Mouse (Mus musculus) spleen, adult 18-20 months (tissue): ENCODE data around the gene Syt2.

ENCODE experiments used
- DNase-seq, 2 experiments: peaks; one replicate each; pipeline ENCODE4 v3.0.0; 2022; ENCODE audit warnings: mixed read lengths in 2 of 2

Gene Syt2

DNA sequence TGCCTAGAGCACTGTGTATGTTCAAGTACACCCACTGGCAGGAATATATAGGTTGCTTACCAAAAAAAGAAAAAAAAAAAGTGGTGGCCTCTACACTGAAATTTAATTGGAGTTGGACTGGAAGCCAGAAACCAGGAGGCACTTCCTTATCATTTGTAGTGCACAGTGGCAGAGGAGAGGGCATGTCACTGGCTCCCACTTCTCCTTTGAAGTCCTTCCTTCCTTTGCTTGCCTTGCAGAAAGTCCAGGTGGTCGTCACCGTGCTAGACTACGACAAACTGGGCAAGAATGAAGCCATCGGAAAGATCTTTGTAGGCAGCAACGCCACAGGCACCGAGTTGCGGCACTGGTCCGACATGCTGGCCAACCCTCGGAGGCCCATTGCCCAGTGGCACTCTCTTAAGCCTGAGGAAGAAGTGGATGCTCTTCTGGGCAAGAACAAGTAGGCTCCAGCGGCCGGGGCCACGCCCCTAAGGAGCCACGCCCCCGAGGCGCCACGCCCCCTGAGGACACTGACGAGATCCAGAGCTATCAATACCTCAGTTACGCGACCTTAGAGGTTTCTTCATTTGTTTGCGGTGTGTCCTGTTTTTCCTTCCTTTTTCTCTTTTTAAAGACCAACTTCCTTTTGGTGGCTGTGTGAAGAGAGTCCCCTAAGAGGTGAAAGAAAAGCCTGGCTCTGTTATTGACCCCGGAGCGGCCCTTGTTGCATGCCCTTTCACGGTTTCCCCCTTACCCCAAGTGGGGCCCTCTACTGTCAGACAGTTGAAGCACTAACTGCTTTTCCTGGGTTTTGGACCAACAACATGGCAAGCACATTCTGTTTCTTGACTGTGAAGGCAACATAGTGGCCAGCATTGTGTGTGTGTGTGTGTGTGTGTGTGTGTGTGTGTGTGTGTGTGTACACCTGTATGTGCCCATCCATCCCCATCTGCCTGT lies 101.0 kb downstream of the Syt2 start:
- peak; percentile 60 to 79 for DNase-seq

- DNase-seq = no peak
Observed at GRCm38 (mm10) chr1:134749889-134750288, 103.4 kb downstream of the Syt2 start.

DNA sequence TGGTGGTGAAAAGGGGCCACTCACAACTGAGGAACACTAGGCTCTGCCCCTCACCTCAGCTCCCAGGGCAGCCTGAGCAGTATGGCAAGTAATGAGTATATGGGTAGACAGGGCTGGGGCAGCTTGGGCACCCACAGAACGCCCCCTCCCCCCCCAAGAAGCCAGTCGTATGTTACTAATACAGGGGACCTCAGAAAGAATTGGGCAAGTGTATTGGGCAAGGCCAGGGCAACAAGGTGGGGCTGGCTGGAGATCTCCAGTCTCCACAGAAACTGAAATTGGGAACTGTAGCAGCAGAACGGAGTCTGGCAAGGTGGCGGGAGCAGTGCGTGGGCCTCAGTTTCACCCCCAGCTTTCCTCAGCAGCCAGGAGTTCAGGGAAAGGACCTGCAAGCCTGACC lies 106.0 kb downstream of the Syt2 start:
- DNase-seq = no peak

DNA sequence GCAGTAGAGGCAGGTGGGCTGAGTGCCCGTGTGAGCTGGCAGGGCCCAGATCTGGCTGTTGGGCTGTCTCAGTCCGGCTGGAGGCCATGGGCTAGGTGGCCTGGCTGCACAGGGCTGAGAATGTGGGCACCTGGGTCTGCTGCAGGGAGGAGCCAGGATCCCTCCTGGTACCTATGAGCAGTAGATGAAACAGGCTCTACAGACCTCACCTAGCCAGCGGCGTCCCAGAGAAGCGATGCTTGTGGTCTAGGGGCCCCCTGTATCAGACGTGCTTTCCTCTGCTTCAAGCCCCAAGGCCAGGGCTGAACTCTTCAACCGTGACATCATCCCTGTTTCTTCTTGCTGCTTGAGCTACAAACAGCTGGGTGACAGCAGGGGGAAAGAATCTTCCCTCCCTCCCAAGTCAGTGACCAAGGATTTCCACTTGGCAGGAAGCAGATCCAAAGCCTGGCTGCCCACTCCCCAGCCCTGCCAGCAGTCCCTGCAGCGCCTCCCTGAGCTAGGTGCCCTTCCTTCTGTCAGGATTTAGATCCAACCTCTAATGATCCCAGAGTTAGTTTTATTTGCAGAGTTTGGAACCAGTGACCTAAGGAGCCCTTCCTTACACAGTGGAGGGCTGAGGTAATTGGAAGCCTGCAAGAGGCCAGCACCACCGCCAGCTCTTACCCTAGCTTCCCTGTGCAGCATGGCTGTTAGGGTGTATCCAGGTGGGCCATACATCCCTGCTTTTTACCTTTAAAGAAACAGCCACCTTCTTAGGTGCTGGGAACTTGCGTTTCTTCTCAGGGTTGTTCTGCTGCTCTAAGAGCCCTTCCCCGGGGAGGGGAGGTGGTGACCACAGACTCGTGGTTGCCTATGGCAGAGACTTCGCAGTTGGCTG lies 107.5 kb downstream of the Syt2 start:
- DNase-seq = no peak

GRCm38 (mm10) chr1:134754818-134755217 lies 108.3 kb downstream of the Syt2 start:
- DNase-seq = no peak

DNA sequence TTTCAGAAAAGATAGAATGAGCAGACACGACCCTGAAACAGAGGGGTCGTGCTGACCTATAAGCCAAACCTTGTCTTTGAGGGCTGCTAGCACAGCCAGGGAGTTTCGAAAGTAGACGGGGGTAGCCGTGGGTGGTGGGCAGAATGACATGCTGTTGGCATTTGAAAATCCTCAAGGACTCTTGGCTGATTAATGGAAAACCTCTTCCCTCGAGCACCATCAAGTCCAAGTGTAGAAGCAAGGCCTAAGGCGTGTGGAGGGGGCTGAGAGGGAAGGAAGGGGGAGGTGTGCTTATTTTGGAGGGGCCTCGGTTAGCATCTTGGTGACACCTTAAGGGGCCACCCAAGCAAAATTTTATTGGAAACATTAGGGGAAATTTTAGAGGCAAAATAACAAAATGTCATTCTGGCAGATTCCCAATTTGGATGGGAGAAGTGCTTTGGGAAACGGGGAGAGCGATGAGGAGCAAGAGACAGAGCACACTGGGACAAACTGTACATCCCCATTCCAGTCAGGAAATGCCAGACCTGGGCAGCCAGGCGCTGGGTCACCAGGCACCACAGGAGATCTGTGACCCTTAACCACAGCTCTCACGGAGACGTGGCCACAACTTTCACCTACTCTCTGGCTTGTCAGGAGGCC lies 109.2 kb downstream of the Syt2 start:
- DNase-seq = no peak

GRCm38 (mm10) chr1:134756190-134756873 lies 109.9 kb downstream of the Syt2 start:
- no peak for DNase-seq

DNA sequence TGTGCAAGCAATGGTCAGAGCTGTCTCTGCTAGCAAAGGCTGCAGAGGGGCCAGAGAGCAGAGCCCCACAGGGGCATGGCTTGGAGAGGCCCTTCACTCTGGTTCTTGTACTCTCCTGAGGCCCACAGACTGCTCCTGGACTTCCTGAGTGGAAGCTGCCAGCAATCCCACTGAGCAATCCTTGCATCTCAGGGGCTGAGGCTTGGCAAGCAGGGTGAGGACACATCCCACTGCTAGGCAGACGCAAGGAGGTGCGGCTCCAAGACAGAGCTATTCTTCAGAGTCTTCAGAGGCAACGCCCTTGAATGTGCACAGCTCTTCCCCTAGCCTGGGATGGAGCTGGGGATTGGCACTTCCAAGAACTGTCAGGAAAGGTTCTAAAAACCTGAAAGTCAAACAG lies 110.8 kb downstream of the Syt2 start:
- DNase-seq = no peak

DNA sequence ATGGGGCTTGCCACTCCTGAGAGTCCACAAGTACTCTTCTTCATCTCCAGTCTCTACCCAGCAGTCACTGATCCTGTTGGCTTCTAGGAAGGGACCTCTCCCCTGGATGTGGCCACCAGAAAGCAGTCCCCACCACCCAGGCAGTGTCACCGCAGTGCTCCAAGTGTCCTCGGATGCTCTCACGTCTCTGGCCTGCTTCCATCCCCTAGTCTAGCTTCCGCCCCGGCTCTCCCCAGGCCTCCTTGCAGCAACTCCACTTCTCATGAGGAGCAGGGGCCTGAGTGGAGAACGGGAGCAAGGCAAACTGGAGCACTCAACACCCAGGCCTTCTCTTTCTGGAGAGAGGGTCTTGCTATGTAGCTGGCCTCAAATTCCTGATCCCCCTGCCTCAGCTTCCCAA lies 112.7 kb downstream of the Syt2 start:
- DNase-seq = no peak

DNA sequence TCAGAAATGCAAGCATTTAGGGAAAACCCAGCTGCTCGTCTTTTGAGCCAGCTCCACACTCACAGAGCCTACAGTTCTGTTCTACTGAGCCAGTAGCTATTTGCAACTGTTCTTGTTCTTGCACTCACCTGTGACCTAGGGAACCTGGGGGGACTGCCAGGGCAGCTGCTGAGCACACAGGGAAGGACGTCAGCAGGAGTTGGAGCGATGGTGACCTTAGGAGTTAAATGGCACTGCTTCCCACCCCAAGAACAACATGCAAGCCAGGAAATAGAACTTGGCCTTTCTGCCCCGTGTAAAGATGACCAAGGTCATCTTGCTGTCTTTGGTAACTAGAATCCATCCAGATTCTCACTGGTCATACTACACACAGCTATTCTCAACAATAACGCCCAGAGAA lies 114.2 kb downstream of the Syt2 start:
- no peak for DNase-seq

DNA sequence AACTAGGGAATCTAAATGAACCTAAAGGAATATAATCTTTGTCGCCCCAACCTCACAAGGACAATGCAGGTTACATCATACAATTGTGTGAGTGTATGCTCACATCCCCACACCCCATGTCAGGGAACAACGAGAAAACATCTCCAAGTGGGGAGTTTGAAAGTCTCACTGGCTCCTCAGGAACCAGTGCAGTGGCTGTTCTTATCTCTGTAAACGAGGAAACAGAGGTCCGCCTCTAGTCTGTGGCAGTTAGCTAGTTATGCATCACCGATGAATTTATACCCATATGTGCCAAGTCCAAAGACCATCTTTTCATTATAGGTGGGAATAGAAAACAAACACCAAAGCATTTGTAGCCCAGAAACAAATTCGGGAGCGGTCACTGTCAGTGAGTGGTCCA lies 115.1 kb downstream of the Syt2 start:
- DNase-seq = no peak

- no peak for DNase-seq
Observed at GRCm38 (mm10) chr1:134763250-134763649, 116.8 kb downstream of the Syt2 start.

- no peak for DNase-seq
Observed at GRCm38 (mm10) chr1:134763776-134764438, 117.4 kb downstream of the Syt2 start.

DNA sequence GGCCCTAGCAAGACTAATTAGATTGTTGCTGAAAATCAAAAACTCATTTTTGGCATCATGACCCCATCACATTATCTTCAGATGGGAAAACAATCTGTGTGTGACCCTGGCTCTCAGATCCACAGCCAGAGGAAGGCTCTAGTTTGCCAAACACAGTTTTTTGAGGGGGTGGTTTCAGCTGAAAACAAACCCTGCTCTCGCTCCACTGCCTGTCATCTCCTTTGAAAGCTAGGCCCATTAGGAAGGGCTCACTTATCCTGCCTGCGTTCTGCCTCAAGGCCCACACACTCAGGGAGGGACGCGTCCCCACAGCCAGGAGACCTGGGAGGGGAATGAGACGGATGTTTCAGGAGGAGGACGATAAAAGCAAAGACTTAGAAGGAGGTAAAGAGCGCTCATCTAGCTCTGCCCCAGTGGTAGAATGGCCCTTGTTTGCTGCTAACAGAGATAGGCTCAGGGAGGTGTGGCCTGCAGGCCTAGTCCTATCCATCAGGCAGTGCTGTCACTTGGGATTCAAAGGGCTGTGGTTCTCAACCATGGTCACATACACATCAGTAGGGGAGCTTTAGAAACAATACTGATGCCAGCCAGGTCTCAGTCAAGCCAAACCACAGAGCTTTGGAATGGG lies 118.5 kb downstream of the Syt2 start:
- DNase-seq = no peak

- no peak for DNase-seq
Observed at GRCm38 (mm10) chr1:134766448-134766847, 120.0 kb downstream of the Syt2 start.

DNA sequence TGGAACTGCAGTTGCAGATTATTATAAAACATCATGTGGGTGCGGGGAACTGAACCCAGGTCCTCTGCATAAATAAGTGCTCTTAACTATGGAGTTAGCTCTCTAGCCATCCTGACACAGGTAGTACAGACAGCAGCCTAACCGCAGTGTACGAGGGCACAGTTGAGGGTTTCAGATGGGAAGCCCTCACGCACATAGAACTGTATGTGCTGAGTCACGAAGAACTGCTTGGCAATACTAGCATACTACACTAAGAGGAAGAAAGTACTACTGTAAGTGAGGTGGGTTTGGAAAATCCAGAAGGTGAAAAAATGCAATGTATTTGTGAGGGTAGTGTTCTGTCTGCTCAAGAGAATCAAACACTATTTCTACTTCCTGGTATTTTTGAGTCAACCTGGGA lies 123.8 kb downstream of the Syt2 start:
- no peak for DNase-seq

DNA sequence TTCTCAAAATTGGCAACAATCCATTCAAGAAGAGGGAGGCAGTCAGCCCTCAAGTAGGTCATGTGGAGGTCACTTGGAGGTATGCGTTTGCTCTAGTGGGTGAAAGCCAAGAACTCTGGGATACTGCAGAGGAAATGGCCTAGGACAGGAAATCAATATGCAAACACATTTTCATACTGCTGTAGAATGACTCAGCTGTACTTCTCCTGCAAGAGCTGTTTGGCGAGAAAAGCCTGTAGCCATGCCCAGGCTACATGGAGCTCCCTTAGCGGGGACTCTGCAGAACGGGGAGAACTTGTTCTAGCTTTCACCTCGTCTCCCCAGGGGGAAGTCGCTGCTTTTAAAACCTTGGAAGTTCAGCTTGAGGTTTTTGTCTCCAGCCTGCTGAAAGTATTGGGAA lies 124.9 kb downstream of the Syt2 start:
- no peak for DNase-seq

- no peak for DNase-seq
Observed at GRCm38 (mm10) chr1:134771999-134772398, 125.5 kb downstream of the Syt2 start.

DNA sequence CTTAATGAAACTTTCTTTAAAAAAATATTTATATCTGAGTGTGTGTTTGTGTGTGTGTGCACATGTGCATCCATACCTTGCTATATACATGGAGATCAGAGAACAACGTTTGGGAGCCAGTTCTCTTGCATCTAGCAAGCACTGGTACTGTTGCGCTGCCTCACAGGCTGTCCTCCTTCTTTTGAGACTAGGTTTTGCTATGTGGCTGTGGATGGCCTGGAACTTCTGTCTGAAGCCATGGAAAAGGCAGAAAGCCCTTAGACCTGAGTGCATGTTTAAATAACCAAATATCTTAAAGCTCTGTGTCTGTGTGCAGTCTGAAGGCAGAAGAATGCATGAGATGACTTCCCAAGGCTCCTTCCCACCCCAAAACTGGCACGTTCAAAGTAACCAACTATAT lies 126.3 kb downstream of the Syt2 start:
- no peak for DNase-seq

DNA sequence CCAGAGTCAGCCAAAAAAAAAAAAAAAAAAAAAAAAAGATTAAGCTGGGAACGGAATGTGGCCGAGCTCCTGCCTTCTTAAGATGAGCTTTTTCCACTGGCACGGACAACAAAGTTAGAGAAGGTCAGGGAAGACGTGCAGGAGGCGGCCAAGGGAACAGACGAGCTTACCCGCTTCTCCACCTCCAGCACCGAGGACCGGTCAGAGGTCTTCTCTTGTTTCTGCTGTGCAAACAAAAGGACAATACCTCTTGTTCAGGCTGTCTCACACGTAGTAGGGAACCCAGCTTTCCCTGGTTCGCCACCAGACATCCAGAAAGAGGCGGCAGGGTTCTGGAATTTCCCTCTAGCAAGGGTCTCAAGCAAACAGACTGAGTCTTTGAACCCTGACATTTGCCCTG lies 126.8 kb downstream of the Syt2 start:
- DNase-seq = no peak

DNA sequence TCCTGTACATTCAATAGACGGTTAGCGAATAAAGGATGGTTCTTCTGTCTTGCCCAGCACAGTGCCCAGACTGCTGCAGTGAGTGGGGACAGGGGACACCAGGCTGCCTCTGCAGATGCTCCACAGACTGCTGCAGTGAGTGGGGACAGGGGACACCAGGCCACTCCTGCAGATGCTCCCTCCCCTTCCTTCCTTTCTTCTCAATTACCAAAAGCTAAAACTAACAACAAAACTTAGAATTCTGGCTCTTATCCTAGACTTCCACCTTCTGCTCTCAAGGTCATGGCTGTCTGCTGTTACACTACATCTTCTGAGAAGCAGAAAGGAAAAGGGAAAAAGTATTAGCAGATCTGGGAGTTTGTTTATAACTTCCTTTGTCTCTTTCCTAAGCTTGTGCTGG lies 127.8 kb downstream of the Syt2 start:
- DNase-seq = no peak
